Mouse (Mus musculus) C2C12 (cell line): ENCODE results near the gene Arhgef10l. TPM values are rescaled to one million over a fixed set of nuclear protein-coding genes. Genes with fewer than 3 reads are reported as not detected.

Experiments used
- H3K27me3 ChIP-seq: one replicate; pipeline ENCODE4 v1.6.1; 2011; ENCODE audit not compliant: control insufficient read depth, insufficient read depth, insufficient read length
- H3K36me3 ChIP-seq: one replicate; pipeline ENCODE4 v1.6.1; 2011; ENCODE audit not compliant: control insufficient read depth, insufficient read depth
- H3K4me3 ChIP-seq: one replicate; pipeline ENCODE4 v1.5.1; 2011; ENCODE audit warnings: mild to moderate bottlenecking, control low read depth; ENCODE audit not compliant: poor library complexity, insufficient read depth, severe bottlenecking
- H3K79me2 ChIP-seq: one replicate; pipeline ENCODE4 v1.6.1; 2011; ENCODE audit not compliant: control insufficient read depth, insufficient read depth
- H3K79me3 ChIP-seq: one replicate; pipeline ENCODE4 v1.6.1; 2011; ENCODE audit warnings: low read depth, control low read depth
- H3ac ChIP-seq: one replicate; pipeline ENCODE3; 2011; ENCODE audit warnings: low read depth; ENCODE audit not compliant: control insufficient read depth, insufficient read length
- CEBPB ChIP-seq: IDR thresholded peaks from one replicate; pipeline ENCODE4 v1.6.1; 2011; ENCODE audit warnings: low read depth, mild to moderate bottlenecking, control low read depth, moderate library complexity
- CTCF ChIP-seq: IDR thresholded peaks from one replicate; pipeline ENCODE4 v1.5.1; 2011; ENCODE audit not compliant: control insufficient read depth, insufficient read depth, insufficient read length
- FOSL1 ChIP-seq: IDR thresholded peaks from one replicate; pipeline ENCODE4 v1.8.0; 2011; ENCODE audit warnings: mild to moderate bottlenecking, low read length; ENCODE audit not compliant: poor library complexity, insufficient read depth, severe bottlenecking
- MAX ChIP-seq: IDR thresholded peaks from one replicate; pipeline ENCODE4 v1.6.1; 2011; ENCODE audit warnings: mild to moderate bottlenecking, control low read depth
- MYOD1 ChIP-seq: IDR thresholded peaks from one replicate; pipeline ENCODE4 v1.6.1; 2011; ENCODE audit warnings: low read depth; ENCODE audit not compliant: control insufficient read depth, insufficient read length
- MYOG ChIP-seq: IDR thresholded peaks from one replicate; pipeline ENCODE4 v1.6.1; 2011; ENCODE audit not compliant: control insufficient read depth, insufficient read length; ENCODE audit errors: extremely low read depth
- USF1 ChIP-seq: IDR thresholded peaks from one replicate; pipeline ENCODE4 v1.6.1; 2011; ENCODE audit warnings: low read depth, mild to moderate bottlenecking, control low read depth, moderate library complexity
- polyA plus RNA-seq: library from polyadenylated mRNA; unstranded; fragments of >200 nt; fragmentation: generic; extraction: Trizol; gene quantifications from one replicate; pipeline ENCODE4 v1.2.1, GENCODE M21; 2012; ENCODE audit warnings: missing spikeins

Gene Arhgef10l
- polyA plus RNA-seq, 1 experiment = 27.8 TPM

DNA sequence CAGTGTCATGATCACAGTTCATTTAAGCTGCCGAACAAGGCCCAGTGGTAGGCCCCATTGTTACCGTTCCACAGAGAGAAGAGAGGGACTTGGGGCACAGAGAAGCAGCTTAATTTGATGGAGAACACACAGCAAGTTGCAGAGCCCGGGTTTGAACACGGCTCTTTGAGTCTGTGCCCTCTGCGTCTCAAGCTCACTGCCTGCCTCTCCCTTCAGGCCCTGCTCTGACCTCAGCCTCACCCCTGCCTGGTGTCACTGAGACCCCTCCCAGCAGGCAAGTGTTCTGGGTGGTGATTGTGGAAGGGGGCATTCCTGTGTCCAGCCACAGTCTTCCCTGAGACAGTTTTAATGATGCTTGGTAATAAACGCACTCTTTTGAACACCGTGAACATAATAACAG, 29.3 kb upstream of the Arhgef10l start:
- Histone ChIP-seq H3ac (no peak overlapping the region), H3K27me3 (no peaks in the 10 kb centered on the region), H3K36me3 (no peaks in the 10 kb centered on the region), H3K79me2 (no peaks in the 10 kb centered on the region), H3K79me3 (no peaks in the 10 kb centered on the region), H3K4me3 (no peak overlapping the region)
- TF ChIP-seq FOSL1 = no peak
- TF ChIP-seq MAX = no peak
- TF ChIP-seq MYOD1 = no peak
- TF ChIP-seq MYOG = no peak
- no peak for TF ChIP-seq CTCF
- no peak for TF ChIP-seq CEBPB
- TF ChIP-seq USF1 = no peak

- Histone ChIP-seq H3K79me3 (no peaks in the 10 kb centered on the region), H3K79me2 (no peaks in the 10 kb centered on the region), H3K4me3 (no peak overlapping the region), H3K27me3 (no peaks in the 10 kb centered on the region), H3ac (no peak overlapping the region), H3K36me3 (no peaks in the 10 kb centered on the region)
- TF ChIP-seq MYOD1 (no peak), CEBPB (no peak), MAX (no peak), USF1 (no peak), FOSL1 (no peak), MYOG (no peak), CTCF (no peak)
Measured at GRCm38 (mm10) chr4:140694551-140695060, 28.8 kb upstream of the Arhgef10l start.

GRCm38 (mm10) chr4:140693513-140693912, 27.7 kb upstream of the Arhgef10l start:
- H3K79me3 ChIP-seq = no peaks in the 10 kb centered on the region
- TF ChIP-seq MYOG (no peak), CEBPB (no peak), USF1 (no peak), FOSL1 (no peak), CTCF (no peak), MAX (no peak), MYOD1 (no peak)
- no peaks in the 10 kb centered on the region for H3K27me3 ChIP-seq
- no peak overlapping the region for H3ac ChIP-seq
- H3K4me3 ChIP-seq = no peak overlapping the region
- no peaks in the 10 kb centered on the region for H3K36me3 ChIP-seq
- no peaks in the 10 kb centered on the region for H3K79me2 ChIP-seq

GRCm38 (mm10) chr4:140691481-140691880, 25.7 kb upstream of the Arhgef10l start:
- Histone ChIP-seq H3K79me3 (no peaks in the 10 kb centered on the region), H3ac (no peak overlapping the region), H3K36me3 (no peaks in the 10 kb centered on the region), H3K4me3 (no peak overlapping the region), H3K27me3 (no peaks in the 10 kb centered on the region), H3K79me2 (no peaks in the 10 kb centered on the region)
- TF ChIP-seq FOSL1 = no peak
- no peak for TF ChIP-seq MAX
- no peak for TF ChIP-seq MYOD1
- no peak for TF ChIP-seq USF1
- no peak for TF ChIP-seq CTCF
- no peak for TF ChIP-seq CEBPB
- TF ChIP-seq MYOG = no peak

GRCm38 (mm10) chr4:140689873-140690655, 24.3 kb upstream of the Arhgef10l start:
- H3K79me2 ChIP-seq = no peaks in the 10 kb centered on the region
- H3K27me3 ChIP-seq = no peaks in the 10 kb centered on the region
- no peak overlapping the region for H3ac ChIP-seq
- H3K4me3 ChIP-seq = no peak overlapping the region
- no peaks in the 10 kb centered on the region for H3K79me3 ChIP-seq
- TF ChIP-seq MAX (no peak), MYOG (no peak), CTCF (no peak), USF1 (no peak), FOSL1 (no peak), CEBPB (no peak), MYOD1 (no peak)
- no peaks in the 10 kb centered on the region for H3K36me3 ChIP-seq
